Mouse (Mus musculus) retina, adult 2 months (tissue): ENCODE data around the gene H2afb3.
"Not testable (repeated sequence)": the region's sequence is repeated elsewhere in the genome, so short reads cannot be mapped to it uniquely, and the experiment has no call there.

ENCODE experiments used
- DNase-seq: peaks from one replicate; pipeline ENCODE4 v3.0.0-alpha.2; 2012; ENCODE audit warnings: low read depth, low spot score

The H2afb3 gene

DNA sequence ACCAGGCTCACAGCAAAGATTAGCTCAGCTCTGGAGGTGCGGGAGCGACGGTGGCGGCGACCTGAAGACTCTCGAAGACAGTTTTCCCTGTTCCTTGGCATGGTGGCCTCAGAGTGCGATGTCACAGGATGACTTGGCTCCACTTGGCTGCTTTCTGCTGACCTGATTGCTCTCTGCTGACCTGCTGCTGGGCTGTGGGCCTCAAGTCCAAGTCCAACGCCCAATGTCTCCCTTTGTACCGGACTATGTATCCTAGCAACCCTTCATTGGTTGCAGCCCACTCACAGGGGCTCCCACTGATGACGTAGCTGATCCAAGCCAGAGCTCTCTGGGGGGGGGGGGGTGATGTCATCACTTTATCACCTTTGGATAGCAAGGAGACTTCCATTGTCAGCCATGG is at the start of gene H2afb3:
Gene H2afb3, minus strand, starts transcription at position 101 of the 400 bp plus-strand sequence.
- not testable (repeated sequence) for DNase-seq

DNA sequence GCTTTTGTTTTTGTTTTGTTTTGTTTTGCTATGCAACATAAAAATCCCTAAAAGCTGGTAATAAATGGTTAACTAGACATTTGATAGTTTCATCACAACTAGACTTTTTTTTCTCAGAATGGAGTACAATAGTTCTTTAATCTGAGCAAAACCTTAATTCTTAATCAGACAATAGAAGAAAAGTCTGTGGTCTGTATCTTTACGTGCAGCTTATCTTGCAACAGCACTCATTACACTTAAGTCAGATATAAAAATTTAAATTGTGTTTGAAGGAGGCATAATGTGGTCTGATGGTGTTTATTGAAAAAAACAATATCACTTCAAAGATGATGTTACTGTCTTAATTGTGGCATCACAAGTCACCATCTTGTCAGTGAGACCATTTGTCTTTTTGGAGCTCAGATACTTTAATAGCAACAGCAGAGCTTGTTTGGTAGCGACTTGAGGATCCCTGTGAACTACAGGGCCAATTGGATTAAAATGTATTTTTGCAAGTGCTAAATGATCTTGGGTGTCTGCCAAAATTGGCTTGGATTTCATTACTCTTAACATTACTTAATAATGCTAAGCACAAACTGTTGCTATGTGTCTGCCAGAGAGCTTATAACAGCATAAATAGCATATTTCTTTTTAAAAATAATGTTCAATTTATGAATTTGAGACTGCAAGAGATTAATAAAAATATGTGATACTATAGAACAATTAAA is 11.3 kb downstream of the H2afb3 start:
- DNase-seq, result no peak

DNA sequence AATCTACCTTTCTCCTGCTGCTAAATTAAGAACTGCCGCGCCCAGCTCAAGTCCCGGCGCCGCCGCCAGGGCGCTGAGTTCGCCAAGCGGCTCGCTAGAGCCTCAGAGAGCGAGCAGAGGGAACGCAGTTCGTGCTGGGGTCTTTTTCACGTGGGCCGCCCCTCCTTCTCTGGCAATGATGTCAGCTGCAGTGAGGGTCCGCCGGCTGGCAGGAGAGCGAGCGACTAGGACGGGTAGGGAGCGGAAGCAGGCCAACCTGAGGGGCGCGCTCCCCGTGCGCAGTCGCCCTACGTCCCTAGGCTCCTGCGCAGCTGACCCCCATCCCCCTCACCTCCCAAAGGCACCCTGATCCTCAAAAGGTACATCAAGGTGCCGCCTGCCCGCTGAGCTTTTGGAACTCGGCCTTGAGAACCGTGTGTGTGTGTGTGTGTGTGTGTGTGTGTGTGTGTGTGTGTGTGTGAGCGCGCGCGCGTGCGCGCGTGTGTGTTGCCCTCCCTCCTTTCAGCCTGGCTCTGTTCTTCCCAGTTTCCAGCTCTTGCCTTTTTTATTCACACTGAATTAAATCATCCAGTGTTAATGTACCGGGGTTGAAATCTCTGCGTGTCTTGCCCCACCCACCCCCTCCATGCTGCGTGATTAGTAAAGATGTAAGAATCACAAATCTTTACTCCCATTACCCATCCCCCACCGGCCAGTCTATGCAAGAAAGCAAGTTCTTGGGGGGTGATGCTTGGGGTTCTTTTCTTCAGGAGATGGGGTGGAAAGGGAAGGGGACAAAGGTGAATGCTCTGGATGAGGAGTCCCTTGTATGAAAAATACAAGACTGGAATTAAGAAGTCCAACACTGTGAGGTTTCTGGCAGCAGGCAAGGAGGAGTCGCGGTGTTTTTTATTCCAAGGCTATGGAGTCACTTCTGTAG is 19.8 kb downstream of the H2afb3 start:
- no peak for DNase-seq

DNA sequence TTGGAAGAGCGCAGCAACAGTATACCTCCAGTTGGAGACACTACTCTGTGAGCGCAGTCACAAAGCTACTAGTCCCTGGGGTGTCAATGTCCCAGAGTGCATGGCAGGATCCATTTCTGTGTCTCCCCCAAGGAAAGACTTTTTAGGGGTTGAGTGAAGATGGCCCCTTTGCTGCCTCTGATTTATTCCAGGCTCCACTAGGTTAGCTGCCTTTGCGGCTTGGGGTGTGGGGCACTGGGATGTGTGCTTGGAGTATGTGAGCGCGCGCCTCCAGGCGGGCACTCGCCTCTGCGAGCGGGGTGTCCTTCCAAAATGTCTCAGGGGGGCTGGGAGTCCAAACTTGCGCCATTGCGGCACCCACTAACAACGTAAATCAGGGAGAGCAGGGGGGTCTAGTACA is 21.2 kb downstream of the H2afb3 start:
- DNase-seq, result no peak

DNA sequence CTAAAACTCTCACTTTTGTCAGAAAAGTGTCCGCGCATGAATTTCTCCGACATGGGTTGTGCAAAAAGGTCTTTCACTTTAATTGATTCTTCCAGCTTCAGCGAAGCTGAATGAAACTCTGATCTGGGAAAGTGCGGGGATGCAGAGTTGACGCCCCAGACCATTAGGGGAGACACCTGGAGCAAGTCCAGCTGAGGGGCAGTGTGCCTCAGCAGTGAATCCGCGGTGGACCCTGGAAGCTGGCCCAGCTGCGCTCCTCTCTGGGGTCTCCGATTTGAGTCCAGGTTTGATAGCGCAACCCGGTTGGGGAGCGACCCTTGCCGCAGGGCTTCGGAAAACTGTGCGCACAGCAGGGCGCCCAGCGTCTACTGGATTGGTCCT is 22.0 kb downstream of the H2afb3 start:
- no peak for DNase-seq

DNA sequence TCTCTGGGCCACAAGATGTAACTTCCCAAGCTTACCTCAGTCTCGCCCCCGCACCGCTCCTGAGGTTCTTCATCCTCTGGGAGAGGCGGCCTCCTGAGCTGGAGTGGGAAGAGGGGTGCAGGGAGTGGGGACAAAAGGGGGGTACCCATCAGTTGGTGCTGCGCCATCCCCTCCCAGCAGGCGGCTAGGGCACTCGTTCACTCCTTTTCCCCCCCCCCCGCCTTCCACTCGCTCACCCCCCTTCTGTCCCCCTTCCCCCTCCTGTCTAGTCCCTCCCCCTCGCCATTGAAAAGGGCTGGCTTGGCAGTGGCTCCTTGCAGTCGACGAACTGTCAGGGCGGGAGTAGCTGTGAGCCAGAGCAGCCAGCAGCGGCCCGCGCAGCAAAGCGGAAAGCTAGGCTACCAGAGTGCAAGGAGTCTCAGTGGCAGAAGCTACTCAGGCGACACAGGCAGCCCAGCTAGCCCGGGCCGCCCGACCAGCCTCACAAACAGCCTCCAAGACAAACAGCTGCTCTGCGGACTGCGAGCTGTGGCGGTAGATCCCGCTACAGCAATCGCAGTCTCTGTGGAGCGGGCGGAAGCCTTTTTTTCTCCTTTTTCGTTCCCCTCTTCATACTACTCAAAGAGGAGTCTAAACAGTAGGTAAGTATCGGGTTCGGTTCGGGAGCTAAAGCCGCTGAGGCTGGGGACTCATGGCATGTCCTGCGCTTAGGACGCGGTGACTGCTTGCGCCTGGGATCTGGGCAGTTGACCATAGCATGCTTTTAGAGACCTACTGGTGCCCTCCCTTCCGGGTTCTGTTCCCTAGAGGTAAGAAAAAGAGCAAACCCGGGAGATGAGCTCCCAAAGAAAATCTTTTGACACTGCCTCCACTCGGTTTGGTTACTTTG is 22.6 kb downstream of the H2afb3 start, which contains the start of gene Pcdh11x:
Gene Pcdh11x, plus strand, starts transcription at position 249 of the 889 bp plus-strand sequence.
- DNase-seq, result no peak

DNA sequence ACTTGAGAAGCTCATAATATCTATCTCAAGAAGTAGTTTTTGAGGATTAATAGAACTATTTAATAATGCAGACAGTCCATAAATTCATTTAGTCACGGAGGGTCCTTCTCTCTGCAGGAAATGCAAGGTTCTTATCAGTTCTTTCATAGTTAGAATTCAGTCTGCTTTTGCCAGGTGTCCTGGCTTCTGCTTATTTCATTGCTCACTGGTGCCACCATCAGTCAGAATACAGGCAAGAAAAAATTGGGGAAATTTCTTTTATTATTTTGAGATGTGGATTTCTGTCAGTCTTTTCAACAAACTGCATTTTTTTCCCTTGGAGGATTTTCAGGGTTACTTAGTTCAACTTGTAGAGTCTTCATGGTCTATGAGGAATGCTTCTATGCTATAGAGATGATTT is 25.4 kb downstream of the H2afb3 start:
- DNase-seq, result no peak

DNA sequence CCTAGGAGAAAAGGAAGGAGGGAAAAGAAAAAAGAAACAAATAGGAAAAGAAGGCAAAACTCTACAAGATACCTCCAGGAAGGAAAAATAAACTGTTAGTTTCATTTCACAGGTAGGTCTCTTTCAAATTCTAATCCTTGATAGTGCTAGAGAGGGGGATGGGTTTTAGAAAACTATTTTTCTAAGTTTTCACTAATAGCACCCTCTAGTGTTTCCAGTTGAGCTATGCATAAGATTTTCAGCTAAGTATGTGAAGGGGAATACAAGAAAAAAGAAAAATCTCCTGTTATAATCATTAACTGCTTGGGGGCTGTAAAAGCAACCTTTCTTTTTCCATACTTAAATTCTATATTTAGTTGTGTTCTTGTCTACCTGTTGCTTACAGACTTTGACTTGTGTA is 27.4 kb downstream of the H2afb3 start:
- DNase-seq, result no peak
